Mouse (Mus musculus) heart, postnatal 14 days (tissue): ENCODE results near the gene Hp1bp3. TPM values are rescaled to one million over a fixed set of nuclear protein-coding genes. Genes with fewer than 3 reads are reported as not detected.

ENCODE experiments used
- DNase-seq, 2 experiments: peaks; one replicate each; pipeline ENCODE4 v3.0.0; 2021 to 2022
- intact Hi-C: fragments of 180-260 bp; cut with DNase I; formaldehyde crosslinking; loops from one replicate; pipeline ENCODE4 v1.15.1; 2025
- total RNA-seq, 2 experiments: library from RNA; stranded (reverse); gene quantifications; 2 replicates each; pipeline ENCODE4 v1.2.3; 2021

The Hp1bp3 gene
- total RNA-seq, 2 experiments from 2014 or later, result 77.5 to 83.0 TPM

GRCm38 (mm10) chr4:138220761-138221160 is 4.7 kb downstream of the Hp1bp3 start:
- intact Hi-C loops, result no loop called here
- no peak for DNase-seq

GRCm38 (mm10) chr4:138221406-138221805 is 5.3 kb downstream of the Hp1bp3 start:
- intact Hi-C loops, result no loop called here
- DNase-seq, result no peak

GRCm38 (mm10) chr4:138222396-138222795 is 6.3 kb downstream of the Hp1bp3 start:
- intact Hi-C loops, result no loop called here
- DNase-seq, result no peak

- intact Hi-C loops, result no loop called here
- no peak for DNase-seq
Observed at GRCm38 (mm10) chr4:138223623-138224022, 7.5 kb downstream of the Hp1bp3 start.

GRCm38 (mm10) chr4:138246756-138247665 is 30.9 kb downstream of the Hp1bp3 start:
- DNase-seq, result no peak

GRCm38 (mm10) chr4:138250088-138250960 is 34.2 kb downstream of the Hp1bp3 start, which contains the start of the genes Sh2d5 and Kif17:
Gene Sh2d5 (plus strand): TSS chr4:138250403.
Gene Kif17 (plus strand): TSS chr4:138250435.
- intact Hi-C loops, result no loop called here
- peak; percentile 49 to 52 for DNase-seq

More at GRCm38 (mm10) chr4:138246756-138247665, 30.9 kb downstream of the Hp1bp3 start:
- intact Hi-C loops, result no loop called here

- DNase-seq, result peak in 1 of 2 experiments; percentile 13
- intact Hi-C loops, result no loop called here
Observed at GRCm38 (mm10) chr4:138251819-138252218, 35.7 kb downstream of the Hp1bp3 start.

GRCm38 (mm10) chr4:138252231-138252630 is 36.1 kb downstream of the Hp1bp3 start:
- DNase-seq, result no peak
- intact Hi-C loops, result no loop called here

- intact Hi-C loops, result no loop called here
- no peak for DNase-seq
Observed at GRCm38 (mm10) chr4:138257116-138257687, 41.1 kb downstream of the Hp1bp3 start.

- intact Hi-C loops, result no loop called here
- DNase-seq, result no peak
Observed at GRCm38 (mm10) chr4:138258663-138259062, 42.6 kb downstream of the Hp1bp3 start.

- DNase-seq, result no peak
- intact Hi-C loops, result no loop called here
Observed at GRCm38 (mm10) chr4:138259482-138259881, 43.4 kb downstream of the Hp1bp3 start.

- intact Hi-C loops, result no loop called here
- DNase-seq, result peak; percentile 88 to 94
Observed at GRCm38 (mm10) chr4:138261843-138262681, 46.0 kb downstream of the Hp1bp3 start.

GRCm38 (mm10) chr4:138267869-138268268 is 51.8 kb downstream of the Hp1bp3 start:
- DNase-seq, result no peak
- intact Hi-C loops, result no loop called here

- intact Hi-C loops, result no loop called here
- peak; percentile 42 to 52 for DNase-seq
Observed at GRCm38 (mm10) chr4:138272011-138272997, 56.2 kb downstream of the Hp1bp3 start.

GRCm38 (mm10) chr4:138278346-138278745 is 62.2 kb downstream of the Hp1bp3 start:
- no peak for DNase-seq
- intact Hi-C loops, result no loop called here

GRCm38 (mm10) chr4:138282834-138283233 is 66.7 kb downstream of the Hp1bp3 start:
- peak; percentile 33 to 65 for DNase-seq
- intact Hi-C loops, result no loop called here

GRCm38 (mm10) chr4:138286411-138286810 is 70.3 kb downstream of the Hp1bp3 start:
- intact Hi-C loops, result no loop called here
- no peak for DNase-seq

GRCm38 (mm10) chr4:138288691-138289090 is 72.6 kb downstream of the Hp1bp3 start:
- DNase-seq, result no peak
- intact Hi-C loops, result no loop called here

- DNase-seq, result no peak
- intact Hi-C loops, result no loop called here
Observed at GRCm38 (mm10) chr4:138292028-138292427, 75.9 kb downstream of the Hp1bp3 start.
